11 mouse cellular contexts compared by ENCODE assay signal in the genomic region with DNA sequence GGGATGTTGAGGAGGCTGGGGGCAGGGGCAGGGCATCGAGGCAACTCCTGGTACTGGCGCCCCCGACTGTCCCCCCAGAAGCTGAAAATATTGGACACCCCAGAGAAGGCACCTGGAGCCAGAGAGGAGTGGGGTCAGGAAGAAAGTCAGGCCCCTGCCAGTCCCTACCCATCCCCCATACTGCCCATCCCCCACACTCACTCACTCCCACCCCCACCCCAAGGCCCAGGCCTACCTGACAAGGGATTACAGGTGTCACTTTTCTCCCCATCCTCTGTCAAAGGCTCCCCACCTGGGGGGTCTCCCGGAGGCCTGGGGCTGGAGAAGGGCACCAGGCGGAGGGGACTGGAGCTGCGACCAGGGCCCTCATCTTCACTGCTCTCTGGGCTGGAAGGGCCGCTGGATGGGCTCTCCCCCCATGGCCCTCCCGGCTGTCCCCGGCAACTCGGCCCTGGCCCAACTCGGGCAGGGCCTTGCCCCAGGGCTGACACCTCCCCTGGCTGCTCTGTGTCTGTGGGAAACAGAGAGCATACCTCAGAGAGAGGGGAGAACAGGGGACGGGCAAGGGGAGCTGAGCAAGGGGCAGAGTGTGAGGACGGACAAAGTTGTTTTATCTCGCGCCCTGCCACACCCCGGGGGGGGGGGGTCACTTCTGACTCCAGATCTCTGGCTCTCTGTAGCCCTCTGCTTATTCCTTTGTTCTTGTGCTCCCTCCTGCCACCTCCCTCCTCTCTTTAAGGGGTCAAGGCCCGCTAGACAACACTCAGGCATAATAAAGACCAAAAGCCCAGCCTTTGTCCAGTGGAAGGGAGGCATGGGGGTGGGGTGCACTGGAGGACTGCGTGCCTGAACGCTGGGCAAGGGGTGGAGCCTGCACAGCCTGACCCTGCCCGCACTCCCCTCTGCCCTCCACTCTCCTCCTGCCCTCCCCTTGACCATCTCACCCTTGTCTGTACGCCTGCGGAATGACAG. TPM values are rescaled to one million over a fixed set of nuclear protein-coding genes. Genes with fewer than 3 reads are reported as not detected.
DNase-seq lines count a peak whose midpoint lies in the region; ATAC-seq and TF ChIP-seq lines count a peak whose summit lies in the region.
"Had no signal": no experiment of that assay in that cellular context is flagged by ENCODE, and none has a peak within 500 bp of the region (broad histone marks: within the 10 kb centered on the region; RNA-seq: fewer than 3 reads in every experiment).

No protein-coding gene starts in this region.

- ATAC-seq in forebrain, embryonic 13.5 days: peak; percentile 14; the same call in 1 of the 2 replicates
- ATAC-seq in limb, embryonic 13.5 days (ENCODE audit: low FRiP score, low read depth): no peak; the same call in 1 of the 2 replicates
- ATAC-seq: intestine, postnatal 0 days had no signal

- TF ChIP-seq CTCF in heart, adult 2 months (IDR thresholded peaks at IDR 0.05): no peak
- no peak for TF ChIP-seq CTCF in E14TG2a.4 (conservative IDR thresholded peaks at IDR 0.05; ENCODE audit: low read length)

- H3K9ac ChIP-seq in heart, adult 2 months (ENCODE audit: low read depth, low read length): 0 out of 2 replicates have a peak overlapping the region, but pooled peaks have one; percentile 1
- peak overlapping the region; percentile 47 for H3K9ac ChIP-seq in forebrain, embryonic 13.5 days
- no peak overlapping the region; the same call in 1 of the 2 replicates for H3K9ac ChIP-seq in limb, embryonic 13.5 days

- DNase-seq in heart, adult 2 months: no peak
- no peak for DNase-seq in heart, postnatal 4 days
- no peak for DNase-seq in urinary bladder, postnatal 36 days (ENCODE audit: low spot score in 2 of 2)
- no peak for DNase-seq in cerebellum, adult 11 months
- no peak for DNase-seq in urinary bladder, adult 2 months (ENCODE audit: low spot score)
- DNase-seq: lung, adult 2 months; thymus, postnatal 25 days had no signal

- H3K27ac ChIP-seq in heart, adult 2 months: no peak overlapping the region
- no peak overlapping the region for H3K27ac ChIP-seq in forebrain, embryonic 13.5 days
- H3K27ac ChIP-seq in limb, embryonic 13.5 days: no peak overlapping the region

- H3K79me2 ChIP-seq in heart, adult 2 months (replicated peaks; ENCODE audit: control insufficient read depth, insufficient read depth, low read length): no peaks in the 10 kb centered on the region

- no peak for TF ChIP-seq POLR2A in heart, adult 2 months (IDR thresholded peaks at IDR 0.05; ENCODE audit: insufficient read depth, low read depth, low read length)

- no peaks in the 10 kb centered on the region for H3K36me3 ChIP-seq in heart, adult 2 months (ENCODE audit: control insufficient read depth, insufficient read depth, low read length)
- H3K36me3 ChIP-seq in E14TG2a.4 (ENCODE audit: insufficient read depth, low read length): peaks cover 15% of the 10 kb centered on the region; the same call in 1 of the 2 replicates
- peaks cover 27% of the 10 kb centered on the region; the same call in 1 of the 2 replicates for H3K36me3 ChIP-seq in forebrain, embryonic 13.5 days (ENCODE audit: poor library complexity, severe bottlenecking)
- no peaks in the 10 kb centered on the region for H3K36me3 ChIP-seq in limb, embryonic 13.5 days

- H3K27me3 ChIP-seq in heart, adult 2 months (ENCODE audit: control insufficient read depth, insufficient read depth, low read length): no peaks in the 10 kb centered on the region
- peaks cover 47% of the 10 kb centered on the region for H3K27me3 ChIP-seq in E14TG2a.4 (ENCODE audit: insufficient read depth, low read length)
- no peaks in the 10 kb centered on the region for H3K27me3 ChIP-seq in forebrain, embryonic 13.5 days
- peaks cover 51% of the 10 kb centered on the region for H3K27me3 ChIP-seq in limb, embryonic 13.5 days

- WGBS in heart, adult 2 months: 37% methylated on average over 22 of the region's 22 CpGs
- WGBS in forebrain, embryonic 13.5 days: 6% methylated on average over 22 of the region's 22 CpGs
- WGBS in limb, embryonic 13.5 days: 19% methylated on average over 22 of the region's 22 CpGs

- no peak overlapping the region for H3K4me3 ChIP-seq in heart, adult 2 months
- peak overlapping the region; percentile 77 for H3K4me3 ChIP-seq in E14TG2a.4 (replicated peaks; ENCODE audit: low read length)
- no peak overlapping the region for H3K4me3 ChIP-seq in forebrain, embryonic 13.5 days
- no peak overlapping the region for H3K4me3 ChIP-seq in limb, embryonic 13.5 days

- peak overlapping the region; percentile 27 for H3K4me2 ChIP-seq in forebrain, embryonic 13.5 days
- H3K4me2 ChIP-seq in limb, embryonic 13.5 days (replicated peaks): 0 out of 2 replicates have a peak overlapping the region, but pooled peaks have one; percentile 16

- no peaks in the 10 kb centered on the region for H3K9me3 ChIP-seq in E14TG2a.4 (ENCODE audit: low read length)
- H3K9me3 ChIP-seq in forebrain, embryonic 13.5 days (replicated peaks): no peaks in the 10 kb centered on the region
- H3K9me3 ChIP-seq in limb, embryonic 13.5 days: no peaks in the 10 kb centered on the region

- intact Hi-C loops in heart, adult 2 months (cut with DNase I): no loop called here

- TF ChIP-seq EP300 in heart, adult 2 months (IDR thresholded peaks at IDR 0.05; ENCODE audit: insufficient read depth, low read depth, low read length): no peak

- peaks cover 2% of the 10 kb centered on the region; the same call in 1 of the 2 replicates for H3K4me1 ChIP-seq in heart, adult 2 months (ENCODE audit: control insufficient read depth, insufficient read depth, low read length)
- peaks cover 69% of the 10 kb centered on the region for H3K4me1 ChIP-seq in E14TG2a.4 (replicated peaks; ENCODE audit: low read depth, low read length)
- H3K4me1 ChIP-seq in forebrain, embryonic 13.5 days: peaks cover 39% of the 10 kb centered on the region
- H3K4me1 ChIP-seq in limb, embryonic 13.5 days: peaks cover 35% of the 10 kb centered on the region

RNA-seq across cellular contexts. Expression of gene Kcnh2, which starts 29.4 kb away (rescaled TPM):
- total RNA-seq in heart, adult 2 months (2021): 10 to 100 TPM; 59.3 to 68.5 TPM
- polyA plus RNA-seq in heart, adult 2 months (2012; rRNA removed): 119 and 121 TPM in 2 replicates
- 100 to 1,000 TPM; 108 to 118 TPM for total RNA-seq in heart, postnatal 4 days (2021)
- polyA plus RNA-seq in forebrain, embryonic 13.5 days (2015; fragmentation: Nextera tagmentation; extraction: Ambion mirVana): 4.3 and 6.9 TPM in 2 replicates
- polyA plus RNA-seq in limb, embryonic 13.5 days (2015; fragmentation: Nextera tagmentation; extraction: Ambion mirVana): 2.7 and 3.1 TPM in 2 replicates
- polyA plus RNA-seq in urinary bladder, adult 2 months (2012; rRNA removed): 56.0 and 70.5 TPM in 2 replicates

RNA-seq across cellular contexts. Expression of gene Nos3, which starts 42.6 kb away (rescaled TPM):
- total RNA-seq in heart, adult 2 months (2021): 10 to 100 TPM; 23.5 to 24.4 TPM
- polyA plus RNA-seq in heart, adult 2 months (2012; rRNA removed): 26.3 and 30.7 TPM in 2 replicates
- total RNA-seq in heart, postnatal 4 days (2021): 10 to 100 TPM; 39.5 to 40.6 TPM
- polyA plus RNA-seq in forebrain, embryonic 13.5 days (2015; fragmentation: Nextera tagmentation; extraction: Ambion mirVana): 5.6 and 5.9 TPM in 2 replicates
- 6.0 and 6.6 TPM in 2 replicates for polyA plus RNA-seq in limb, embryonic 13.5 days (2015; fragmentation: Nextera tagmentation; extraction: Ambion mirVana)
- 7.3 and 8.3 TPM in 2 replicates for polyA plus RNA-seq in urinary bladder, adult 2 months (2012; rRNA removed)
